Mouse (Mus musculus) MEL (cell line): ENCODE data around the gene Syne2. TPM values are rescaled to one million over a fixed set of nuclear protein-coding genes. Genes with fewer than 3 reads are reported as not detected.

Source experiments
- DNase-seq: peaks from one replicate; pipeline ENCODE4 v3.0.0; 2011; ENCODE audit warnings: low read depth, low spot score
- H3K27ac ChIP-seq: 2 replicates; pipeline ENCODE4 v1.5.1; 2012; ENCODE audit warnings: low read depth, mild to moderate bottlenecking, control low read depth, low read length, moderate library complexity; ENCODE audit not compliant: control insufficient read depth
- H3K27me3 ChIP-seq, 2 experiments: fragments of 150-350 bp in 1 of 2; sonication (generic) in 1 of 2; 2 replicates each; pipeline ENCODE4 v1.6.1; 2012; ENCODE audit warnings: low read length in 2 of 2, mild to moderate bottlenecking in 2 of 2, improper control_type of control experiment in 1 of 2, moderate library complexity in 1 of 2; ENCODE audit not compliant: insufficient read depth in 2 of 2, control insufficient read depth in 1 of 2
- H3K36me3 ChIP-seq, 2 experiments: 2 replicates each; pipeline ENCODE4 v1.6.1; 2012 to 2014; ENCODE audit warnings: low read length in 2 of 2, improper control_type of control experiment in 1 of 2, inconsistent platforms in 1 of 2, mild to moderate bottlenecking in 1 of 2; ENCODE audit not compliant: insufficient read depth in 2 of 2, control insufficient read depth in 1 of 2
- H3K4me1 ChIP-seq, 2 experiments: fragments of 150-350 bp in 1 of 2; sonication (generic) in 1 of 2; 2 replicates each; pipeline ENCODE4 v1.6.1; 2012; ENCODE audit warnings: low read length in 2 of 2, improper control_type of control experiment in 1 of 2, mild to moderate bottlenecking in 1 of 2; ENCODE audit not compliant: insufficient read depth in 2 of 2, control insufficient read depth in 1 of 2
- H3K4me3 ChIP-seq, 2 experiments: fragments of 150-350 bp in 1 of 2; sonication (generic) in 1 of 2; 2 replicates each; pipeline ENCODE4 v1.5.1; 2012; ENCODE audit warnings: low read depth in 2 of 2, low read length in 2 of 2, mild to moderate bottlenecking in 2 of 2, moderate library complexity in 2 of 2, control low read depth in 1 of 2, improper control_type of control experiment in 1 of 2; ENCODE audit not compliant: control insufficient read depth in 1 of 2, insufficient read depth in 1 of 2
- H3K79me2 ChIP-seq: 2 replicates; pipeline ENCODE4 v1.6.1; 2012; ENCODE audit warnings: mild to moderate bottlenecking, low read length, moderate library complexity; ENCODE audit not compliant: control insufficient read depth, poor library complexity, insufficient read depth
- H3K9ac ChIP-seq: 2 replicates; pipeline ENCODE4 v1.6.1; 2012; ENCODE audit warnings: low read depth, mild to moderate bottlenecking, control low read depth, low read length, moderate library complexity; ENCODE audit not compliant: control insufficient read depth, poor library complexity, severe bottlenecking
- H3K9me3 ChIP-seq: fragments of 150-350 bp; sonication (generic); replicated peaks from 2 replicates; pipeline ENCODE4 v1.6.1; 2012; ENCODE audit warnings: mild to moderate bottlenecking, low read length, improper control_type of control experiment, moderate library complexity; ENCODE audit not compliant: insufficient read depth
- BHLHE40 ChIP-seq: IDR thresholded peaks from 2 replicates; pipeline ENCODE4 v1.6.1; 2012; ENCODE audit warnings: low read depth, mild to moderate bottlenecking, inconsistent platforms, low read length, improper control_type of control experiment, borderline replicate concordance
- CHD1 ChIP-seq: IDR thresholded peaks from 2 replicates; pipeline ENCODE4 v1.6.1; 2012; ENCODE audit warnings: low read depth, mild to moderate bottlenecking, inconsistent platforms, low read length, improper control_type of control experiment
- CHD2 ChIP-seq: IDR thresholded peaks from 2 replicates; pipeline ENCODE4 v1.6.1; 2011; ENCODE audit warnings: low read length, improper control_type of control experiment
- CTCF ChIP-seq, 3 experiments: IDR thresholded peaks in 2 of 3; conservative IDR thresholded peaks in 1 of 3; 2 replicates each; pipeline ENCODE4 v1.5.1; 2011 to 2012; ENCODE audit warnings: low read length in 3 of 3, low read depth in 2 of 3, mild to moderate bottlenecking in 2 of 3, improper control_type of control experiment in 1 of 3, inconsistent platforms in 1 of 3, mixed read lengths in 1 of 3, moderate library complexity in 1 of 3; ENCODE audit not compliant: control insufficient read depth in 1 of 3, insufficient read depth in 1 of 3, poor library complexity in 1 of 3, severe bottlenecking in 1 of 3
- E2F4 ChIP-seq: IDR thresholded peaks from 2 replicates; pipeline ENCODE4 v1.6.1; 2011; ENCODE audit warnings: low read depth, low read length, improper control_type of control experiment, borderline replicate concordance
- ELF1 ChIP-seq: IDR thresholded peaks from 2 replicates; pipeline ENCODE4 v1.6.1; 2014; ENCODE audit warnings: low read depth, mild to moderate bottlenecking, inconsistent platforms, low read length, improper control_type of control experiment, moderate library complexity
- EP300 ChIP-seq, 2 experiments: IDR thresholded peaks; 2 replicates each; pipeline ENCODE4 v1.6.1; 2011; ENCODE audit warnings: improper control_type of control experiment in 2 of 2, low read length in 2 of 2, low read depth in 1 of 2, mild to moderate bottlenecking in 1 of 2
- ETS1 ChIP-seq: IDR thresholded peaks from 2 replicates; pipeline ENCODE4 v1.6.1; 2012; ENCODE audit warnings: low read depth, mild to moderate bottlenecking, inconsistent platforms, low read length, improper control_type of control experiment, moderate library complexity
- GABPA ChIP-seq: IDR thresholded peaks from 2 replicates; pipeline ENCODE4 v1.6.1; 2012; ENCODE audit warnings: low read depth, mild to moderate bottlenecking, inconsistent platforms, low read length, improper control_type of control experiment, moderate library complexity
- JUND ChIP-seq: IDR thresholded peaks from 2 replicates; pipeline ENCODE4 v1.6.1; 2011; ENCODE audit warnings: low read depth, mild to moderate bottlenecking, improper control_type of control experiment, low read length
- KAT2A ChIP-seq: conservative IDR thresholded peaks from 2 replicates; pipeline ENCODE4 v1.6.1; 2012; ENCODE audit warnings: low read depth, low read length, improper control_type of control experiment, inconsistent platforms
- MAFK ChIP-seq: IDR thresholded peaks from 2 replicates; pipeline ENCODE4 v1.6.1; 2011; ENCODE audit warnings: low read depth, mild to moderate bottlenecking, low read length, improper control_type of control experiment, borderline replicate concordance
- MAX ChIP-seq: IDR thresholded peaks from 2 replicates; pipeline ENCODE4 v1.6.1; 2011; ENCODE audit warnings: low read length, improper control_type of control experiment
- MAZ ChIP-seq: IDR thresholded peaks from 2 replicates; pipeline ENCODE4 v1.6.1; 2012; ENCODE audit warnings: low read depth, mild to moderate bottlenecking, inconsistent platforms, low read length, improper control_type of control experiment
- MEF2A ChIP-seq: IDR thresholded peaks from 2 replicates; pipeline ENCODE4 v1.6.1; 2014; ENCODE audit warnings: low read depth, mild to moderate bottlenecking, inconsistent platforms, low read length, improper control_type of control experiment; ENCODE audit not compliant: poor library complexity, insufficient replicate concordance, severe bottlenecking; ENCODE audit errors: extremely low read depth
- MXI1 ChIP-seq: IDR thresholded peaks from 2 replicates; pipeline ENCODE4 v1.6.1; 2011; ENCODE audit warnings: mild to moderate bottlenecking, low read depth, low read length, improper control_type of control experiment
- NELFE ChIP-seq: IDR thresholded peaks from 2 replicates; pipeline ENCODE4 v1.6.1; 2011; ENCODE audit warnings: low read depth, low read length, improper control_type of control experiment
- NRF1 ChIP-seq: IDR thresholded peaks from 2 replicates; pipeline ENCODE4 v1.6.1; 2014; ENCODE audit warnings: low read depth, mild to moderate bottlenecking, inconsistent platforms, low read length, improper control_type of control experiment, moderate library complexity; ENCODE audit not compliant: poor library complexity, insufficient read depth, severe bottlenecking
- POLR2A ChIP-seq, 2 experiments: IDR thresholded peaks; 2 replicates each; pipeline ENCODE4 v1.6.1; 2011 to 2012; ENCODE audit warnings: low read length in 2 of 2, mild to moderate bottlenecking in 2 of 2, control low read depth in 1 of 2, improper control_type of control experiment in 1 of 2, low read depth in 1 of 2, moderate library complexity in 1 of 2; ENCODE audit not compliant: control insufficient read depth in 1 of 2, insufficient read depth in 1 of 2, poor library complexity in 1 of 2
- RAD21 ChIP-seq: IDR thresholded peaks from 2 replicates; pipeline ENCODE4 v1.6.1; 2011; ENCODE audit warnings: mild to moderate bottlenecking, low read depth, low read length, improper control_type of control experiment
- RCOR1 ChIP-seq: IDR thresholded peaks from 2 replicates; pipeline ENCODE4 v1.6.1; 2012; ENCODE audit warnings: low read depth, mild to moderate bottlenecking, inconsistent platforms, low read length, improper control_type of control experiment
- SMC3 ChIP-seq: IDR thresholded peaks from 2 replicates; pipeline ENCODE4 v1.6.1; 2011; ENCODE audit warnings: low read depth, low read length, improper control_type of control experiment
- TBP ChIP-seq: IDR thresholded peaks from 2 replicates; pipeline ENCODE4 v1.8.0; 2011; ENCODE audit warnings: low read depth, low read length, improper control_type of control experiment
- TCF12 ChIP-seq: IDR thresholded peaks from 2 replicates; pipeline ENCODE4 v1.6.1; 2014; ENCODE audit warnings: low read depth, mild to moderate bottlenecking, inconsistent platforms, low read length, improper control_type of control experiment, moderate library complexity
- UBTF ChIP-seq: IDR thresholded peaks from 2 replicates; pipeline ENCODE4 v1.6.1; 2012; ENCODE audit warnings: low read depth, mild to moderate bottlenecking, inconsistent platforms, low read length, improper control_type of control experiment, moderate library complexity, borderline replicate concordance; ENCODE audit not compliant: insufficient read depth
- USF2 ChIP-seq, 2 experiments: IDR thresholded peaks; 2 replicates each; pipeline ENCODE4 v1.6.1; 2011 to 2012; ENCODE audit warnings: improper control_type of control experiment in 2 of 2, low read length in 2 of 2, borderline replicate concordance in 1 of 2, inconsistent platforms in 1 of 2, low read depth in 1 of 2, mild to moderate bottlenecking in 1 of 2; ENCODE audit not compliant: insufficient read depth in 1 of 2
- ZKSCAN1 ChIP-seq: IDR thresholded peaks from 2 replicates; pipeline ENCODE4 v1.6.1; 2012; ENCODE audit warnings: low read depth, mild to moderate bottlenecking, inconsistent platforms, low read length, improper control_type of control experiment, moderate library complexity
- ZMIZ1 ChIP-seq: IDR thresholded peaks from 2 replicates; pipeline ENCODE4 v1.6.1; 2012; ENCODE audit warnings: low read depth, mild to moderate bottlenecking, inconsistent platforms, low read length, improper control_type of control experiment, moderate library complexity
- ZNF384 ChIP-seq: IDR thresholded peaks from 2 replicates; pipeline ENCODE4 v1.6.1; 2012; ENCODE audit warnings: low read depth, mild to moderate bottlenecking, inconsistent platforms, low read length, improper control_type of control experiment
- polyA plus RNA-seq, 2 experiments: library from polyadenylated mRNA; stranded (reverse) in 1 of 2; unstranded in 1 of 2; fragments of >175 nt in 1 of 2; fragments of >200 nt in 1 of 2; gene quantifications; 2 replicates each; pipeline versions ENCODE4 v1.2.1 to v1.2.4; 2012; ENCODE audit warnings: low replicate concordance in 2 of 2, low read depth in 1 of 2; ENCODE audit not compliant: insufficient read length in 2 of 2, insufficient read depth in 1 of 2, missing spikeins in 1 of 2
- total RNA-seq: library from RNA; depleted of rRNA; stranded (reverse); fragments of 300-350 nt; gene quantifications from 2 replicates; pipeline ENCODE4 v1.2.3, GENCODE M21; 2012

Syne2 gene
- total and polyA plus RNA-seq, 3 experiments, result 0.06 to 0.15 TPM; not detected in 1

DNA sequence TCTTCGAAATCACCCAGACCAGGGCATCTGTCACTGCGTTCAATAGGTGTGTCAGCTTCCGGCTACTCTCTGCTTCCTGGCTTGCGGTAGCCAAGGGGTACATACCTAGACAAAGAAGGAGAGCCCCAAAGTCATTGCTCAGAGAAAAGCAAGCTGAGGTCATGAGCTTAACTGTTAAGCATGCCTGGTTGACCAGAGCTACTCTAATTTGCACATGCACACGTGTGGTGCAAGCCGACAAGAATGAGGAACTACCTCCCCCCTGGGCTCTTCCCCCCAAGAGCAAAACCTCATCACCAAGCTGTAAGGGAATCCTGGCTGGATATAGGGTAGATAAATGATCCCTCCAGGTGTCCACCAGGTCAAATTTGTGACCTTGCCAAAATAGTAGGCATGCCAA lies 305.3 kb downstream of the Syne2 start:
- Histone ChIP-seq H3K79me2 (no peaks in the 10 kb centered on the region), H3K9me3 (no peaks in the 10 kb centered on the region), H3K27ac (no peak overlapping the region), H3K4me3 (no peak overlapping the region), H3K4me1 (no peaks in the 10 kb centered on the region), H3K36me3 (no peaks in the 10 kb centered on the region), H3K27me3 (peaks cover 9% of the 10 kb centered on the region in 2 experiments; a peak in 2 of 4 replicates), H3K9ac (no peak overlapping the region)
- no peak for TF ChIP-seq ZNF384
- TF ChIP-seq JUND, result no peak
- TF ChIP-seq NRF1, result no peak
- TF ChIP-seq GABPA, result no peak
- no peak for TF ChIP-seq MAZ
- no peak for TF ChIP-seq ELF1
- TF ChIP-seq E2F4, result no peak
- TF ChIP-seq POLR2A (IDR thresholded peaks at IDR 0.05; ENCODE audit: control insufficient read depth in 1 of 2, insufficient read depth in 1 of 2, low read depth in 1 of 2, low read length in 2 of 2, poor library complexity in 1 of 2), result no peak
- no peak for TF ChIP-seq ETS1
- no peak for TF ChIP-seq NELFE
- no peak for TF ChIP-seq TCF12
- no peak for TF ChIP-seq MAX
- TF ChIP-seq MEF2A, result no peak
- no peak for TF ChIP-seq RCOR1
- no peak for TF ChIP-seq USF2 (IDR thresholded peaks at IDR 0.05; ENCODE audit: borderline replicate concordance in 1 of 2, insufficient read depth in 1 of 2, low read depth in 1 of 2, low read length in 2 of 2)
- no peak for TF ChIP-seq BHLHE40
- TF ChIP-seq ZKSCAN1, result no peak
- TF ChIP-seq CTCF (IDR thresholded peaks at IDR 0.05 in 2 of 3, conservative IDR thresholded peaks at IDR 0.05 in 1 of 3; ENCODE audit: control insufficient read depth in 1 of 3, insufficient read depth in 1 of 3, low read depth in 2 of 3, low read length in 3 of 3, poor library complexity in 1 of 3, severe bottlenecking in 1 of 3), result no peak
- DNase-seq, result peak; percentile 6

- no peaks in the 10 kb centered on the region for H3K36me3 ChIP-seq
- H3K27ac ChIP-seq, result no peak overlapping the region
- H3K27me3 ChIP-seq, result peaks cover 4 to 7% of the 10 kb centered on the region in 2 experiments; a peak in 2 of 4 replicates
- DNase-seq, result peak; percentile 8
- no peaks in the 10 kb centered on the region for H3K9me3 ChIP-seq
- TF ChIP-seq TBP (no peak), KAT2A (no peak), CHD1 (no peak), ELF1 (no peak), ZMIZ1 (no peak), NELFE (no peak), UBTF (no peak), MXI1 (no peak), NRF1 (no peak), MAFK (no peak), SMC3 (no peak), MAZ (no peak), MAX (no peak), CHD2 (no peak), EP300 (IDR thresholded peaks at IDR 0.05; ENCODE audit: low read depth in 1 of 2, low read length in 2 of 2) (no peak), RAD21 (no peak)
- H3K9ac ChIP-seq, result no peak overlapping the region
- H3K4me3 ChIP-seq, result no peak overlapping the region
- no peaks in the 10 kb centered on the region for H3K4me1 ChIP-seq
- H3K79me2 ChIP-seq, result no peaks in the 10 kb centered on the region
These were observed 310.4 kb downstream of the Syne2 start for GRCm38 (mm10) chr12:76128306-76128705.
